Mouse (Mus musculus): ENCODE measurements around the gene Slc25a3. TPM values are rescaled to one million over a fixed set of nuclear protein-coding genes. Genes with fewer than 3 reads are reported as not detected.
A peak's percentile ranks its signal among the peaks of the same experiment; 100 is the strongest.

Gene Slc25a3
- total and polyA plus RNA-seq, 2 experiments, result 222 to 371 TPM

- under 1% methylated on average over 46 of the region's 50 CpGs for WGBS
- peaks cover 3% of the 10 kb centered on the region; the same call in 1 of the 2 replicates for H3K4me1 ChIP-seq (ENCODE audit: control insufficient read depth, insufficient read depth, low read length)
- TF ChIP-seq POLR2A (IDR thresholded peaks at IDR 0.05; ENCODE audit: extremely low read depth, insufficient read depth, low read length), result 0 out of 2 replicates have a peak, but pooled peaks have one; percentile 28
- TF ChIP-seq CTCF (IDR thresholded peaks at IDR 0.05; ENCODE audit: low read depth, low read length), result peak; percentile 83
These were observed 46.5 kb upstream of the Slc25a3 start for GRCm38 (mm10) chr10:91170143-91170941.

GRCm38 (mm10) chr10:91169414-91170065 lies 45.7 kb upstream of the Slc25a3 start:
- TF ChIP-seq CTCF (IDR thresholded peaks at IDR 0.05; ENCODE audit: low read depth, low read length) (no peak), POLR2A (IDR thresholded peaks at IDR 0.05; ENCODE audit: extremely low read depth, insufficient read depth, low read length) (no peak)
- no peak overlapping the region; the same call in 1 of the 2 replicates for H3K9ac ChIP-seq (ENCODE audit: low read depth, low read length)
- no peaks in the 10 kb centered on the region for H3K27me3 ChIP-seq (ENCODE audit: control insufficient read depth, insufficient read depth, low read length)
- WGBS, result 7% methylated on average over 17 of the region's 17 CpGs
- H3K4me1 ChIP-seq (ENCODE audit: control insufficient read depth, insufficient read depth, low read length), result peaks cover 3% of the 10 kb centered on the region; the same call in 1 of the 2 replicates
- peak overlapping the region; percentile 36; the same call in 1 of the 2 replicates for H3K4me3 ChIP-seq (ENCODE audit: insufficient read depth, low read depth, low read length)
- peak; percentile 60 for DNase-seq (ENCODE audit: extremely low read depth, low read depth, low spot score)
- no peak overlapping the region for H3K27ac ChIP-seq (replicated peaks; ENCODE audit: insufficient read depth, low read depth, low read length)
- peaks cover 11% of the 10 kb centered on the region; the same call in 1 of the 2 replicates for H3K79me2 ChIP-seq (ENCODE audit: control insufficient read depth, insufficient read depth, low read length)
- peaks cover 6% of the 10 kb centered on the region for H3K36me3 ChIP-seq (ENCODE audit: control insufficient read depth, insufficient read depth, low read length)

More at GRCm38 (mm10) chr10:91170143-91170941, 46.5 kb upstream of the Slc25a3 start:
- H3K4me3 ChIP-seq (ENCODE audit: insufficient read depth, low read depth, low read length), result peak overlapping the region; percentile 99
- H3K36me3 ChIP-seq (ENCODE audit: control insufficient read depth, insufficient read depth, low read length), result peaks cover under 1% of the 10 kb centered on the region; the same call in 1 of the 2 replicates
- H3K79me2 ChIP-seq (ENCODE audit: control insufficient read depth, insufficient read depth, low read length), result peaks cover 11% of the 10 kb centered on the region; the same call in 1 of the 2 replicates
- no peaks in the 10 kb centered on the region for H3K27me3 ChIP-seq (ENCODE audit: control insufficient read depth, insufficient read depth, low read length)
- peak overlapping the region; percentile 94 for H3K27ac ChIP-seq (replicated peaks; ENCODE audit: insufficient read depth, low read depth, low read length)
- peak; percentile 74 for DNase-seq (ENCODE audit: extremely low read depth, low read depth, low spot score)
- peak overlapping the region; percentile 97 for H3K9ac ChIP-seq (ENCODE audit: low read depth, low read length)

GRCm38 (mm10) chr10:91167352-91167751 lies 43.5 kb upstream of the Slc25a3 start:
- peaks cover 11% of the 10 kb centered on the region; the same call in 1 of the 2 replicates for H3K79me2 ChIP-seq (ENCODE audit: control insufficient read depth, insufficient read depth, low read length)
- H3K36me3 ChIP-seq (ENCODE audit: control insufficient read depth, insufficient read depth, low read length), result peaks cover 24% of the 10 kb centered on the region
- WGBS, result 9% methylated on average over 7 of the region's 7 CpGs
- peak; percentile 65 for DNase-seq (ENCODE audit: extremely low read depth, low read depth, low spot score)
- H3K27me3 ChIP-seq (ENCODE audit: control insufficient read depth, insufficient read depth, low read length), result no peaks in the 10 kb centered on the region
- TF ChIP-seq CTCF (IDR thresholded peaks at IDR 0.05; ENCODE audit: low read depth, low read length), result no peak
- no peak overlapping the region for H3K9ac ChIP-seq (ENCODE audit: low read depth, low read length)
- H3K4me3 ChIP-seq (ENCODE audit: insufficient read depth, low read depth, low read length), result no peak overlapping the region
- no peak overlapping the region for H3K27ac ChIP-seq (replicated peaks; ENCODE audit: insufficient read depth, low read depth, low read length)
- H3K4me1 ChIP-seq (ENCODE audit: control insufficient read depth, insufficient read depth, low read length), result peaks cover 3% of the 10 kb centered on the region; the same call in 1 of the 2 replicates

GRCm38 (mm10) chr10:91166890-91167289 lies 43.0 kb upstream of the Slc25a3 start:
- Histone ChIP-seq H3K9ac (ENCODE audit: low read depth, low read length) (no peak overlapping the region), H3K27me3 (ENCODE audit: control insufficient read depth, insufficient read depth, low read length) (no peaks in the 10 kb centered on the region), H3K79me2 (ENCODE audit: control insufficient read depth, insufficient read depth, low read length) (peaks cover 12% of the 10 kb centered on the region; the same call in 1 of the 2 replicates), H3K4me1 (ENCODE audit: control insufficient read depth, insufficient read depth, low read length) (peaks cover 3% of the 10 kb centered on the region; the same call in 1 of the 2 replicates), H3K36me3 (ENCODE audit: control insufficient read depth, insufficient read depth, low read length) (peaks cover 28% of the 10 kb centered on the region), H3K4me3 (ENCODE audit: insufficient read depth, low read depth, low read length) (no peak overlapping the region), H3K27ac (replicated peaks; ENCODE audit: insufficient read depth, low read depth, low read length) (no peak overlapping the region)
- 62% methylated on average over 5 of the region's 5 CpGs for WGBS
- peak; percentile 58 for DNase-seq (ENCODE audit: extremely low read depth, low read depth, low spot score)
- TF ChIP-seq CTCF (IDR thresholded peaks at IDR 0.05; ENCODE audit: low read depth, low read length) (peak; percentile 45), POLR2A (IDR thresholded peaks at IDR 0.05; ENCODE audit: extremely low read depth, insufficient read depth, low read length) (no peak)

GRCm38 (mm10) chr10:91165850-91166249 lies 42.0 kb upstream of the Slc25a3 start:
- Histone ChIP-seq H3K36me3 (ENCODE audit: control insufficient read depth, insufficient read depth, low read length) (peaks cover 36% of the 10 kb centered on the region), H3K4me1 (ENCODE audit: control insufficient read depth, insufficient read depth, low read length) (peaks cover 3% of the 10 kb centered on the region; the same call in 1 of the 2 replicates), H3K27ac (replicated peaks; ENCODE audit: insufficient read depth, low read depth, low read length) (no peak overlapping the region), H3K9ac (ENCODE audit: low read depth, low read length) (no peak overlapping the region), H3K27me3 (ENCODE audit: control insufficient read depth, insufficient read depth, low read length) (no peaks in the 10 kb centered on the region), H3K79me2 (ENCODE audit: control insufficient read depth, insufficient read depth, low read length) (peaks cover 14% of the 10 kb centered on the region; the same call in 1 of the 2 replicates), H3K4me3 (ENCODE audit: insufficient read depth, low read depth, low read length) (no peak overlapping the region)
- no peak for DNase-seq (ENCODE audit: extremely low read depth, low read depth, low spot score)
- no peak for TF ChIP-seq POLR2A (IDR thresholded peaks at IDR 0.05; ENCODE audit: extremely low read depth, insufficient read depth, low read length)
- no peak for TF ChIP-seq CTCF (IDR thresholded peaks at IDR 0.05; ENCODE audit: low read depth, low read length)
